Mouse (Mus musculus) megakaryocyte, embryonic 14.5 days (primary cell): ENCODE measurements around the gene Sympk. TPM values are rescaled to one million over a fixed set of nuclear protein-coding genes. Genes with fewer than 3 reads are reported as not detected.

Experiments
- H3K27me3 ChIP-seq: replicated peaks from 2 replicates; pipeline ENCODE3; 2012; ENCODE audit warnings: inconsistent platforms
- H3K36me3 ChIP-seq: replicated peaks from 2 replicates; pipeline ENCODE3; 2012; ENCODE audit warnings: low read length, inconsistent platforms, mixed read lengths
- H3K4me1 ChIP-seq: 2 replicates; pipeline ENCODE4 v1.6.1; 2012; ENCODE audit warnings: inconsistent platforms
- H3K4me3 ChIP-seq: replicated peaks from 2 replicates; pipeline ENCODE3; 2012; ENCODE audit warnings: moderate library complexity, mild to moderate bottlenecking, inconsistent platforms
- H3K9me3 ChIP-seq: 2 replicates; pipeline ENCODE4 v1.6.1; 2012; ENCODE audit warnings: inconsistent platforms
- FLI1 ChIP-seq: IDR thresholded peaks from 2 replicates; pipeline ENCODE4 v1.6.1; 2012; ENCODE audit warnings: low read length, inconsistent platforms, mixed read lengths
- GATA1 ChIP-seq: IDR thresholded peaks from 3 replicates; pipeline ENCODE4 v1.6.1; 2012; ENCODE audit warnings: mixed read lengths, low read length, inconsistent platforms, borderline replicate concordance
- polyA plus RNA-seq: library from polyadenylated mRNA; stranded (reverse); fragments of >175 nt; gene quantifications from 2 replicates; pipeline ENCODE4 v1.2.3, GENCODE M21; 2012; ENCODE audit warnings: low replicate concordance; ENCODE audit not compliant: insufficient read depth

Gene Sympk
- polyA plus RNA-seq, 1 experiment, result 205 TPM

DNA sequence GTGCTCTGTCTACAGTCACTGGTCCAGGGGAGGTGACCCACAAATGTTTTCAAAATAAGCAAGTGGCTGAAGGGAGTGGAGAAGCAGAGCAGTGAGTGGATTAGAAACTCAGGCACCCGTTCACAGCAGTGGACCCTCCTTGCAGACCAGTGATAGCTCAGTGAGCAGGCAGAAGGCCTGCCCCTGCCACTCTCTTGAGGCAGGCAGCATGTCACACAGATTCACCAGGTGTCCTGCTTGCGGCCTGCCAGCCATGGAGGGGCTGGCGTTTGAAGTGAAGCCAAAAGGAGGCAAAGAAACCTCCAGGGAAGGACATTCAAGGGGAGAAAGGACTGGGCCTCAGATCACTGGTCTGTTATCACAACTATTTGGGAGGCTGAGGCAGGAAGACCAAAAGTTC is 54.6 kb downstream of the Sympk start:
- Histone ChIP-seq H3K27me3 (peaks cover 100% of the 10 kb centered on the region), H3K4me3 (no peak overlapping the region), H3K36me3 (peaks cover 28% of the 10 kb centered on the region), H3K9me3 (peaks cover 18% of the 10 kb centered on the region), H3K4me1 (peaks cover 66% of the 10 kb centered on the region)
- TF ChIP-seq FLI1 (no peak), GATA1 (no peak)

DNA sequence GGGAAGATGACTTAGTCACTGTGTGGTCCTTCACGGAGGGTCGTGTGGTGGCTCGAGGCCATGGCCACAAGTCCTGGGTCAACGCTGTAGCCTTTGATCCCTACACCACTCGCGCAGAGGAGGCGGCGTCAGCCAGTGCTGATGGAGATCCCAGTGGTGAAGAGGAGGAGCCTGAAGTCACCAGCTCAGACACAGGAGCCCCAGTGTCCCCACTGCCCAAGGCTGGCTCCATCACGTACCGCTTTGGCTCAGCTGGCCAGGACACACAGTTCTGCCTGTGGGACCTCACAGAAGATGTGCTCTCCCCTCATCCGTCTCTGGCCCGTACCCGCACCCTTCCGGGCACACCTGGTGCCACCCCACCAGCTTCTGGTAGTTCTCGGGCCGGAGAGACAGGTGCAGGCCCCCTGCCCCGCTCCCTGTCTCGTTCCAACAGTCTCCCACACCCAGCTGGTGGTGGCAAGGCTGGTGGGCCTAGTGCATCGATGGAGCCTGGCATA is 56.3 kb downstream of the Sympk start:
- H3K27me3 ChIP-seq, result peaks cover 100% of the 10 kb centered on the region
- H3K4me3 ChIP-seq, result no peak overlapping the region

DNA sequence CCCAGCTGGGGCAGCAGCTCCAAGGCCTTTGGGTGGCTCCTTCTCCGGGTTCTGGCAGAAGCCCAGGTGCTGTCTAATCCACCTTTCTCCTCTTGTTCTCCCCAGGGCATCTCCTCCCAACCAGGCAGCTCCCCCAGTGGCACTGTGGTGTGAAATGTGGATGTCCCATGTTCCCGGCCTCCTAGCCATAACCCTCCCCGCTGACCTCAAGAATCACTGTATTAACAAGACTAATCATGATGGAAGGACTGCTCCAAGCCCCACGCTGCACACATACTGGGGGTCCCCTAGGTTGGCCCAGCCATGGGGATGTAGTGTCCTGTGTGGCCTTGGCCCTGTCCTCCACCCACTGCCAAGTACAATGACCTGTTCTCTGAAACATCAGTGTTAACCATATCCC is 58.0 kb downstream of the Sympk start:
- Histone ChIP-seq H3K36me3 (peaks cover 28% of the 10 kb centered on the region), H3K9me3 (no peaks in the 10 kb centered on the region), H3K4me3 (no peak overlapping the region), H3K27me3 (peaks cover 100% of the 10 kb centered on the region), H3K4me1 (peaks cover 75% of the 10 kb centered on the region)
- TF ChIP-seq GATA1, result no peak
- no peak for TF ChIP-seq FLI1

More for the DNA sequence above, 56.3 kb downstream of the Sympk start:
- H3K9me3 ChIP-seq, result peaks cover under 1% of the 10 kb centered on the region
- H3K36me3 ChIP-seq, result peaks cover 28% of the 10 kb centered on the region
- peaks cover 77% of the 10 kb centered on the region for H3K4me1 ChIP-seq
- no peak for TF ChIP-seq FLI1
- no peak for TF ChIP-seq GATA1

DNA sequence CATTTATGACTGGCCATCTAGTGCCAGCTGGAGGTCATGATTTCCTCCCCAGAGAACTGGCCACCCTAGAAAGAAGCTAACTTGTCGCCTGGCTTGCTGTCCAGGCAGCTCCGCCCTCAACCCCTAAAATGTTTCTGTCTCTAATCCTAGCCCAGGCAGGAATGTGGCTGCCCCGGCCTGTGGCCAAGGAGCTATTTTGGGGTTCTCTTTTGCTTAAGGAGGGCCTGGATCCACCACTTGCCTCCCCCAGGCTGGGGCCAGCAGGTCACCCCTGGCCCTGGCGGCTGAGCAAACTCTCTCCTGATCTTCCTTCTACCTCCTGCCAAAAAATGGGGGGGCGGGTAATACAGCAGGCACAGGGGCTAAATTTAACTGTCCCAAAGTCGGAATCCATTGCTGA is 58.9 kb downstream of the Sympk start:
- TF ChIP-seq GATA1, result no peak
- TF ChIP-seq FLI1, result no peak
- Histone ChIP-seq H3K27me3 (peaks cover 100% of the 10 kb centered on the region), H3K4me1 (peaks cover 70% of the 10 kb centered on the region), H3K36me3 (peaks cover 28% of the 10 kb centered on the region), H3K9me3 (no peaks in the 10 kb centered on the region), H3K4me3 (no peak overlapping the region)

DNA sequence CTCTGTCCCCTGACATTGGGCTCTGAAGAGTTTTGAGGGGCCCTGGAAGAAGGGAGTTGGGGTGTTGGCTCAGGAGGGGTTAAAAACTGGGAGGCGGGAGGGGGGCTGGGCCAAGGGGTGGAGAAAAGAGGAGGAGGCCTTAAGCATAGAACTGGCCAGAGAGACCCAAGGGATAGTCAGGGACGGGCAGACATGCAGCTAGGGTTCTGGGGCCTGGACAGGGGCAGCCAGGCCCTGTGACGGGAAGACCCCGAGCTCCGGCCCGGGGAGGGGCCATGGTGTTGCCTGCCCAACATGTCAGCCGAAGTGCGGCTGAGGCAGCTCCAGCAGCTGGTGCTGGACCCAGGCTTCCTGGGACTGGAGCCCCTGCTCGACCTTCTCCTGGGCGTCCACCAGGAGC is 59.5 kb downstream of the Sympk start, which contains the start of gene Dmpk:
Gene Dmpk (plus strand): TSS at position 149 of the 400 bp plus-strand sequence.
- no peak for TF ChIP-seq GATA1
- no peak for TF ChIP-seq FLI1
- Histone ChIP-seq H3K9me3 (no peaks in the 10 kb centered on the region), H3K27me3 (peaks cover 100% of the 10 kb centered on the region), H3K36me3 (peaks cover 28% of the 10 kb centered on the region), H3K4me3 (no peak within 1 kb of the TSS), H3K4me1 (peaks cover 70% of the 10 kb centered on the region)

DNA sequence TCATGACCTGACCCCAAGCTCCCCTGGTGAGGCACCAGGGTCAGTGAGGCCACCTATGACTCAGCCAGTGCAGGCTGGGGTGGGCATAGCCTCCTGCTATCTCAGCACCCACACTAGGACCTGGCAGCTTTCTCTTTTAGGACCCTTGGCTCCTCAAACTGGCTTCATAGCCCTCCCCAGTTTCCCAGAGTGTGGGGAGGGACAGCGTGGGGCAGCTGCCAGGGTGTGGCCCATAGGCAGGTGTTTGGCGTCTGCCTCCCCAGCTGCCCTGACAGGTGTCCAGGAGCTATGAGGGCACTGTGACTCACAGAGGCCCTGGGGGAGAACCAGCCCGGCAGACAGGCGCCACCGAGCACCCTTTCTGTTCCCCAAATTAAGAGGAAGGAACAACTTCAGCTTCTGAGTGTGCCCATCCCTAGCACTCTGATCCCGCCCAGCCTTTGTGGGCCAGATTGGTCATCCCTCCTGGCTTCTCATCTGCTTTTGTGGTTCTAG is 60.1 kb downstream of the Sympk start:
- Histone ChIP-seq H3K27me3 (peaks cover 99% of the 10 kb centered on the region), H3K36me3 (peaks cover 28% of the 10 kb centered on the region), H3K9me3 (no peaks in the 10 kb centered on the region), H3K4me1 (peaks cover 69% of the 10 kb centered on the region), H3K4me3 (no peak overlapping the region)
- TF ChIP-seq GATA1 (no peak), FLI1 (no peak)

DNA sequence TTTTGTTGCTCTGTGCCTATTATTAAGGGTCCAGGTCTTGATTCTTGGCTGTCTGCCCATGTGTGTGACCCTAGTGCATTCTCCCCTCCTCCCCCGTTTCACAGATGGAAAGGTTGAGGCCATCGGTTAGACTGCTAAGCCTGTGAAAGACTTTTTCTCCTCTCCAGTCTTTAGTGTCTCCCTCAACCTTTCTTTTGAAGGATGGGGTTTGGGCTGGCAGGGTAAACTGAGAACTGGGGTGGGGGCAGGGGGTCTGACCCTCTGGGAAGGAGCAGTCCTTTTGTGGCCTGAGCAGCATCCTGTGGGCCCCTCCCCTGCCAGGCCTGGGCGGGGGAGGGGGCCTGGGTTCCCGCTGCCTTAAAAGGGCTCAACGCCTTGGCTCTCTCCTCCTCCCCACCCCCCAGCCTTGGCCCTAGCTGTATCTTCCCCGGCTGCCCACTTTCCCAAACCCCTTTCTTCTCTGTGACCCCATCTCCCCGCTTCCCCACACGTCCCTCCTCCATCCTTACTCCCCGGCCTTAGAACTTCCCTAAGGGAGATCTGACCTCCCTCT is 60.8 kb downstream of the Sympk start:
- peaks cover 24% of the 10 kb centered on the region for H3K36me3 ChIP-seq
- H3K4me3 ChIP-seq, result no peak overlapping the region
- H3K27me3 ChIP-seq, result peaks cover 98% of the 10 kb centered on the region
- peaks cover 62% of the 10 kb centered on the region for H3K4me1 ChIP-seq
- TF ChIP-seq FLI1 (no peak), GATA1 (no peak)
- H3K9me3 ChIP-seq, result no peaks in the 10 kb centered on the region

DNA sequence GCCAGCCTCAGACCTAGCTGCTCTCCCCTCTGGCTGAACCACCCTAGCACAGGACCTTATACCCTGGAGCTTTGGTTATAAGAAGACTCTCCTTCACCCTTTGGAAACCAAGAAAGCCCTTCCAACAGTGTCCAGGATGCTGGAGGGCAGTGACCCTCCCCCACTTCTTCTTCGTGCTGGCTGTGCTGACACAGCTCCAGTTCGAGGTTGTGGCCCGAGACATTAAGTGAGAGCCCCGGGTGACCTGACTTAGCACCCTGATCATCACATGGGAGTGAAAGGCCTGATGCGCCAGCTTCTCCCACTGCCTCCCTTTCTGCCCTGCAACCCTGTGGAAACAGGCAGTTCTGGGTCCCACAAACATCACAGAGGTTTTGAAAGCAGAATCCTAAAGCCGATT is 61.3 kb downstream of the Sympk start:
- TF ChIP-seq FLI1, result no peak
- no peak for TF ChIP-seq GATA1
- Histone ChIP-seq H3K27me3 (peaks cover 98% of the 10 kb centered on the region), H3K9me3 (no peaks in the 10 kb centered on the region), H3K4me3 (no peak overlapping the region), H3K4me1 (peaks cover 57% of the 10 kb centered on the region), H3K36me3 (peaks cover 19% of the 10 kb centered on the region)

DNA sequence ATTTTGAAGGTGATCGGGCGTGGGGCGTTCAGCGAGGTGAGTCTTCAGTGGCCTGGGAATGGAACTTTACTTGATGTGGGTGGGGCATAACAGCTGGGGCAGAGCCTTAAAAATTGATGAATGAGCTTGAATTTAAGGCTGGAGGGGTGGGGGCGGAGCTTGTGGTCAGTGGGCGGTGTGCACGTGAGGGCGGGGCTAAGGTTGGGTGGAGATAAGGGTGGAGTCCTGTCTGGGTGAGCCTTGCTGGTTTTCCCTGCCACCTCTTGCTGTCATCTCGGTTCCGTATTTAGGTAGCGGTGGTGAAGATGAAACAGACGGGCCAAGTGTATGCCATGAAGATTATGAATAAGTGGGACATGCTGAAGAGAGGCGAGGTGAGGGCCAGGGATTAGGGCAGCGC is 61.9 kb downstream of the Sympk start:
- TF ChIP-seq FLI1, result no peak
- no peak for TF ChIP-seq GATA1
- Histone ChIP-seq H3K9me3 (no peaks in the 10 kb centered on the region), H3K4me1 (peaks cover 51% of the 10 kb centered on the region), H3K27me3 (peaks cover 98% of the 10 kb centered on the region), H3K36me3 (peaks cover 14% of the 10 kb centered on the region), H3K4me3 (peak overlapping the region; percentile 8)

DNA sequence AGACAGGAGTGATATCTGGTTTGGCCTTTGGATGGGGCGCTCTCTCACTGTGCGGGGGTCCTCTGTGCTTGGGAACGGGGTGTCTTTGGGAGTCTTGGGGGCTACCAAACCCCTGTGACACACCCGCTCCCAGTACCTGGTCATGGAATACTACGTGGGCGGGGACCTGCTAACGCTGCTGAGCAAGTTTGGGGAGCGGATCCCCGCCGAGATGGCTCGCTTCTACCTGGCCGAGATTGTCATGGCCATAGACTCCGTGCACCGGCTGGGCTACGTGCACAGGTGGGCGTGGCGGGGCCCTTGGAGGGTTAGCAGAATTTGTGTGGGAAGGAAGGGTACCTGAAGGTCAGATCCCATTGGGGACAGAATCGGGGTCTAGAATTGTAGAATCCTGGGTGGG is 62.6 kb downstream of the Sympk start:
- Histone ChIP-seq H3K36me3 (peaks cover 6% of the 10 kb centered on the region), H3K9me3 (no peaks in the 10 kb centered on the region), H3K4me1 (peaks cover 51% of the 10 kb centered on the region), H3K4me3 (no peak overlapping the region), H3K27me3 (peaks cover 98% of the 10 kb centered on the region)
- TF ChIP-seq FLI1 (no peak), GATA1 (no peak)

DNA sequence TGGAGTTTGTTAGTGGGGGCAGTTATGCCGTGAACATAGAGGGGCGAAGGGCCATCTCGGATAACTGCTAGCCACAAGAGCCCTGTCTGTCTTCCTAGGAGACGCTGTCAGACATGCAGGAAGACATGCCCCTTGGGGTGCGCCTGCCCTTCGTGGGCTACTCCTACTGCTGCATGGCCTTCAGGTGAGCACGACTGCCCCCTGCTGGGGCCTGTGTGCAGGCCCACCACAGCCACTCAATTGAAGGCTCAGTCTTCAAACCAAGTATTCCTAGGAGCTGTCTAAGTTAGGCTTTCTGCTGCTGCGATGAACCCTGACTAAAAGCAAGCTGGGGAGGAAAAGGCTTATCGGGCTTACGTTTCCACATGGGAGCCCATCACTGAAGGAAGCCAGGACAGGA is 64.6 kb downstream of the Sympk start:
- Histone ChIP-seq H3K27me3 (peaks cover 89% of the 10 kb centered on the region), H3K9me3 (no peaks in the 10 kb centered on the region), H3K36me3 (no peaks in the 10 kb centered on the region), H3K4me1 (peaks cover 61% of the 10 kb centered on the region), H3K4me3 (peak overlapping the region; percentile 73)
- TF ChIP-seq FLI1, result no peak
- no peak for TF ChIP-seq GATA1
